Mouse (Mus musculus) heart, adult 2 months (tissue): ENCODE data around the gene Brd7. TPM values are rescaled to one million over a fixed set of nuclear protein-coding genes. Genes with fewer than 3 reads are reported as not detected.

Experiments
- DNase-seq, 2 experiments: peaks; one replicate each; pipeline ENCODE4 v3.0.0; 2021
- H3K27ac ChIP-seq: fragments of 200-600 bp; 2 replicates; pipeline ENCODE4 v1.8.1; 2022
- H3K27me3 ChIP-seq: fragments of 200-500 bp; 2 replicates; pipeline ENCODE4 v1.6.1; 2012; ENCODE audit warnings: mild to moderate bottlenecking, low read length, inconsistent platforms, mixed read lengths; ENCODE audit not compliant: control insufficient read depth, insufficient read depth
- H3K36me3 ChIP-seq: fragments of 200-500 bp; 2 replicates; pipeline ENCODE4 v1.6.1; 2012; ENCODE audit warnings: low read length, inconsistent platforms; ENCODE audit not compliant: control insufficient read depth, insufficient read depth
- H3K4me1 ChIP-seq: fragments of 200-500 bp; 2 replicates; pipeline ENCODE4 v1.6.1; 2011; ENCODE audit warnings: low read length; ENCODE audit not compliant: control insufficient read depth, insufficient read depth
- H3K4me3 ChIP-seq: fragments of 200-600 bp; 2 replicates; pipeline ENCODE4 v1.8.1; 2022
- H3K79me2 ChIP-seq: fragments of 200-500 bp; replicated peaks from 2 replicates; pipeline ENCODE4 v1.6.1; 2012; ENCODE audit warnings: mild to moderate bottlenecking, inconsistent platforms, low read length, moderate library complexity, mixed read lengths; ENCODE audit not compliant: control insufficient read depth, insufficient read depth
- H3K9ac ChIP-seq: fragments of 200-500 bp; 2 replicates; pipeline ENCODE4 v1.6.1; 2012; ENCODE audit warnings: low read depth, mild to moderate bottlenecking, control low read depth, inconsistent platforms, low read length, mixed read lengths
- CTCF ChIP-seq: fragments of 200-600 bp; IDR thresholded peaks from 2 replicates; pipeline ENCODE4 v1.8.1; 2022; ENCODE audit warnings: antibody characterized with exemption, mild to moderate bottlenecking, moderate library complexity
- EP300 ChIP-seq: fragments of 200-500 bp; IDR thresholded peaks from 2 replicates; pipeline ENCODE4 v1.6.1; 2011; ENCODE audit warnings: low read depth, low read length, control low read depth; ENCODE audit not compliant: insufficient read depth
- POLR2A ChIP-seq: fragments of 200-500 bp; IDR thresholded peaks from 2 replicates; pipeline ENCODE4 v1.6.1; 2011; ENCODE audit warnings: mild to moderate bottlenecking, low read depth, low read length, control low read depth; ENCODE audit not compliant: insufficient read depth
- WGBS: fragments of 180-500 bp; shearing (Covaris S2); methylation state at CpG from one replicate; pipeline ENCODE4 v1.1.7; 2018; 5-methylcytosine and 5-hydroxymethylcytosine counted together
- intact Hi-C: fragments of 180-260 bp; cut with DNase I; formaldehyde crosslinking; loops from one replicate; pipeline ENCODE4 v1.15.1; 2025
- polyA plus RNA-seq: library from polyadenylated mRNA; depleted of rRNA; stranded (reverse); fragments of >200 nt; gene quantifications from 2 replicates; pipeline ENCODE4 v1.2.3, GENCODE M21; 2012
- total RNA-seq, 2 experiments: library from RNA; stranded (reverse); gene quantifications; 2 replicates each; pipeline ENCODE4 v1.2.3; 2021

The Brd7 gene
- total and polyA plus RNA-seq, 3 experiments = 30.9 to 79.0 (median 78.9) TPM

- no peaks in the 10 kb centered on the region for H3K36me3 ChIP-seq
- DNase-seq = no peak
- intact Hi-C loops = no loop called here
- H3K27me3 ChIP-seq = no peaks in the 10 kb centered on the region
- no peak for TF ChIP-seq POLR2A
- no peak for TF ChIP-seq EP300
- no peak for TF ChIP-seq CTCF
- no peak overlapping the region for H3K27ac ChIP-seq
- no peak overlapping the region for H3K9ac ChIP-seq
- no peak overlapping the region for H3K4me3 ChIP-seq
- H3K4me1 ChIP-seq = 0 out of 2 replicates have a peak, but pooled peaks cover 1% of the 10 kb centered on the region
- WGBS = 50% methylated on average over 19 of the region's 19 CpGs
- no peaks in the 10 kb centered on the region for H3K79me2 ChIP-seq
Measured at GRCm38 (mm10) chr8:88376836-88377582, 15.0 kb upstream of the Brd7 start.

- Histone ChIP-seq H3K27me3 (no peaks in the 10 kb centered on the region), H3K4me1 (no peaks in the 10 kb centered on the region), H3K4me3 (no peak overlapping the region), H3K9ac (no peak overlapping the region), H3K36me3 (no peaks in the 10 kb centered on the region), H3K79me2 (no peaks in the 10 kb centered on the region), H3K27ac (no peak overlapping the region)
- intact Hi-C loops = no loop called here
- TF ChIP-seq EP300 (no peak), POLR2A (no peak)
- 86% methylated on average over 2 of the region's 2 CpGs for WGBS
- DNase-seq = no peak
Measured at GRCm38 (mm10) chr8:88371522-88371921, 9.5 kb upstream of the Brd7 start.

- Histone ChIP-seq H3K9ac (no peak overlapping the region), H3K36me3 (no peaks in the 10 kb centered on the region), H3K4me3 (no peak overlapping the region), H3K27me3 (no peaks in the 10 kb centered on the region), H3K79me2 (no peaks in the 10 kb centered on the region), H3K27ac (no peak overlapping the region), H3K4me1 (no peaks in the 10 kb centered on the region)
- intact Hi-C loops = loop anchor here (10.0 kb wide), 1 partner anchor 255 kb away; the partner anchor contains the start of gene Cnep1r1
- WGBS = 32% methylated on average over 3 of the region's 3 CpGs
- TF ChIP-seq POLR2A (no peak), CTCF (no peak), EP300 (no peak)
- no peak for DNase-seq
Measured at GRCm38 (mm10) chr8:88369805-88370204, 7.8 kb upstream of the Brd7 start.

GRCm38 (mm10) chr8:88369221-88369620 is 7.2 kb upstream of the Brd7 start:
- no peak overlapping the region for H3K27ac ChIP-seq
- no peaks in the 10 kb centered on the region for H3K79me2 ChIP-seq
- 27% methylated on average over 6 of the region's 6 CpGs for WGBS
- H3K4me3 ChIP-seq = no peak overlapping the region
- H3K4me1 ChIP-seq = no peaks in the 10 kb centered on the region
- no peaks in the 10 kb centered on the region for H3K27me3 ChIP-seq
- no peaks in the 10 kb centered on the region for H3K36me3 ChIP-seq
- peak; percentile 52 for TF ChIP-seq CTCF
- no peak for TF ChIP-seq EP300
- no peak for TF ChIP-seq POLR2A
- intact Hi-C loops = loop anchor here (10.0 kb wide), 1 partner anchor 254 kb away; the partner anchor contains the start of gene Cnep1r1
- no peak overlapping the region for H3K9ac ChIP-seq
- no peak for DNase-seq

GRCm38 (mm10) chr8:88362446-88363150 is 604 bp upstream of the Brd7 start:
- whole genome bisulfite sequencing = 12% methylated on average over 11 of the region's 11 CpGs
- Histone ChIP-seq H3K4me3 (peak overlapping the region; percentile 89), H3K27me3 (no peaks in the 10 kb centered on the region), H3K4me1 (peaks cover 7% of the 10 kb centered on the region), H3K79me2 (peaks cover 2% of the 10 kb centered on the region; the same call in 1 of the 2 replicates), H3K27ac (peak overlapping the region; percentile 91), H3K9ac (peak overlapping the region; percentile 72), H3K36me3 (peaks cover 17% of the 10 kb centered on the region)
- intact Hi-C loops = loop anchor here (2.0 to 10.0 kb wide), 5 partner anchors 160 to 338 kb away; partner anchors contain the start of genes Cnep1r1 and Nkd1
- no peak; the same call in none of the 2 replicates for TF ChIP-seq CTCF
- no peak for TF ChIP-seq EP300
- TF ChIP-seq POLR2A = no peak
- DNase-seq = peak; percentile 39 to 40

GRCm38 (mm10) chr8:88361044-88361707 is 818 bp downstream of the Brd7 start:
- Histone ChIP-seq H3K27ac (peak overlapping the region; percentile 91), H3K4me3 (peak overlapping the region; percentile 89), H3K4me1 (peaks cover 7% of the 10 kb centered on the region), H3K27me3 (no peaks in the 10 kb centered on the region), H3K79me2 (peaks cover 2% of the 10 kb centered on the region; the same call in 1 of the 2 replicates), H3K36me3 (peaks cover 18% of the 10 kb centered on the region), H3K9ac (peak overlapping the region; percentile 96)
- no peak for TF ChIP-seq CTCF
- no peak for TF ChIP-seq POLR2A
- no peak for TF ChIP-seq EP300
- WGBS = 1% methylated on average over 31 of the region's 31 CpGs
- DNase-seq = peak in 1 of 2 experiments; percentile 25
- intact Hi-C loops = loop anchor here (2.0 to 10.0 kb wide), 4 partner anchors 94 to 246 kb away; partner anchors contain the start of genes Cnep1r1 and Nkd1
